Comparison of ENCODE assay signal across 9 mouse cellular contexts in the genomic region with DNA sequence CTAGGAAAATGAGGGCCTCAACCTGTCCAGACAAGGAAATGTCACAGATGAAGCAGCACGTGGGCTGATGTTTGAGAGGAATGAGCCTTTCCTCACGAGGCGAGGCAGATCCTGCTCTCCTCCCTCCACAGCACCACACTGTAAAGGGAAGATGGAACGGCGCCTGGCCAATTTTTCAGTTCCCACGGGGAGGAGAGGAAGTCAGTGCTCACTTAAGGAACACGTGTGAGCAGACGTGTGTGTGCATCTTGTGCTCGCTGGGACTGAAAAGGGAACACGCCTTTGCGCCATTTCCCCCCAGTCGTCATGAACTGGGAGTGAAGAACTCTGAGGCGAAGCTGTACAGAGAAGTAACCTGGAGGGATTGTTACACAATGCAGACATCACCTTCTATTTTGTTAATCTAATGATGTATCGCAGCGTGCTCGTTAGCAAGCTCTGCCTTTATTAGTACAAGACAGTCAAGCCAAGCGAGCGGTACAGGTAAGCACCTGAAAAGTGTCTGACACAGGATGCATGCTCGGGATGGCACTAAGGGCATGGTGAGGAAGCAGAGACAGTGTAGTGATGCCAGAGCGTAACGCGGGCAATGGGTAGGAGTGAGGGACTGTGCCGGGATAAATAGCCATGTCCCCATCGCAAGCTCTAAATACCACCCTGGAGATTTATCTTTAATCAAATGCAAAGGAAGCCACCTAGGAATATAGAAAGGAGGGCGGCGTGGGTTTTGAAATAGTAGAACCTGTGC. TPM values are rescaled to one million over a fixed set of nuclear protein-coding genes. Genes with fewer than 3 reads are reported as not detected.
DNase-seq lines count a peak whose midpoint lies in the region; ATAC-seq lines count a peak whose summit lies in the region.
"Had no signal": no experiment of that assay in that cellular context is flagged by ENCODE, and none has a peak within 500 bp of the region (broad histone marks: within the 10 kb centered on the region; RNA-seq: fewer than 3 reads in every experiment).

No protein-coding gene starts in this region.

- 84% methylated on average over 26 of the region's 26 CpGs for WGBS in forebrain, embryonic 15.5 days
- WGBS in forebrain, embryonic 10.5 days, result 92% methylated on average over 26 of the region's 26 CpGs
- WGBS in lung, embryonic 16.5 days, result 81% methylated on average over 26 of the region's 26 CpGs
- WGBS in hindbrain, embryonic 15.5 days, result 66% methylated on average over 26 of the region's 26 CpGs
- 86% methylated on average over 26 of the region's 26 CpGs for WGBS in intestine, embryonic 15.5 days

- H3K27ac ChIP-seq in forebrain, embryonic 15.5 days (replicated peaks), result 0 out of 2 replicates have a peak overlapping the region, but pooled peaks have one; percentile 13
- H3K27ac ChIP-seq in forebrain, embryonic 10.5 days, result no peak overlapping the region
- no peak overlapping the region for H3K27ac ChIP-seq in lung, embryonic 16.5 days (ENCODE audit: low read length)
- no peak overlapping the region; the same call in 1 of the 2 replicates for H3K27ac ChIP-seq in hindbrain, embryonic 15.5 days (replicated peaks)
- H3K27ac ChIP-seq in intestine, embryonic 15.5 days, result no peak overlapping the region

- H3K4me2 ChIP-seq in forebrain, embryonic 15.5 days (replicated peaks), result no peak overlapping the region
- no peak overlapping the region for H3K4me2 ChIP-seq in lung, embryonic 16.5 days (ENCODE audit: low read depth, low read length)
- H3K4me2 ChIP-seq in hindbrain, embryonic 15.5 days, result 0 out of 2 replicates have a peak overlapping the region, but pooled peaks have one; percentile 2
- H3K4me2 ChIP-seq in intestine, embryonic 15.5 days (replicated peaks), result no peak overlapping the region

- H3K4me1 ChIP-seq in forebrain, embryonic 15.5 days, result peaks cover 4% of the 10 kb centered on the region; the same call in 1 of the 2 replicates
- no peaks in the 10 kb centered on the region for H3K4me1 ChIP-seq in forebrain, embryonic 10.5 days
- no peaks in the 10 kb centered on the region for H3K4me1 ChIP-seq in lung, embryonic 16.5 days (replicated peaks; ENCODE audit: control insufficient read depth, insufficient read depth, low read length)
- H3K4me1 ChIP-seq in hindbrain, embryonic 15.5 days (replicated peaks), result peaks cover 6% of the 10 kb centered on the region
- no peaks in the 10 kb centered on the region for H3K4me1 ChIP-seq in intestine, embryonic 15.5 days (replicated peaks)

- no peak for DNase-seq in forebrain, embryonic 10.5 days (ENCODE audit: extremely low spot score, low spot score)
- no peak for DNase-seq in lung, postnatal 4 days
- peak; percentile 32 for DNase-seq in right cerebral cortex, postnatal 14 days
- no peak for DNase-seq in kidney, postnatal 14 days
- DNase-seq: kidney, adult 8-10 months had no signal

- ATAC-seq in forebrain, embryonic 15.5 days (replicated peaks), result no peak
- 0 out of 2 replicates have a peak, but pooled peaks have one; percentile 2 for ATAC-seq in lung, embryonic 16.5 days (ENCODE audit: low read depth)
- ATAC-seq in hindbrain, embryonic 15.5 days (ENCODE audit: low FRiP score, low read depth), result no peak
- no peak for ATAC-seq in intestine, embryonic 15.5 days

- no peak overlapping the region for H3K4me3 ChIP-seq in forebrain, embryonic 15.5 days
- no peak overlapping the region for H3K4me3 ChIP-seq in forebrain, embryonic 10.5 days
- no peak overlapping the region for H3K4me3 ChIP-seq in lung, embryonic 16.5 days (ENCODE audit: low read length)
- no peak overlapping the region for H3K4me3 ChIP-seq in hindbrain, embryonic 15.5 days
- H3K4me3 ChIP-seq in intestine, embryonic 15.5 days (replicated peaks), result no peak overlapping the region

- no peak overlapping the region for H3K9ac ChIP-seq in forebrain, embryonic 15.5 days (replicated peaks)
- no peak overlapping the region for H3K9ac ChIP-seq in lung, embryonic 16.5 days (ENCODE audit: low read length)
- H3K9ac ChIP-seq in hindbrain, embryonic 15.5 days, result no peak overlapping the region
- no peak overlapping the region for H3K9ac ChIP-seq in intestine, embryonic 15.5 days

- H3K9me3 ChIP-seq in forebrain, embryonic 15.5 days, result no peaks in the 10 kb centered on the region
- no peaks in the 10 kb centered on the region for H3K9me3 ChIP-seq in forebrain, embryonic 10.5 days
- H3K9me3 ChIP-seq in lung, embryonic 16.5 days (ENCODE audit: control insufficient read depth, low read length), result no peaks in the 10 kb centered on the region
- H3K9me3 ChIP-seq in hindbrain, embryonic 15.5 days, result no peaks in the 10 kb centered on the region
- H3K9me3 ChIP-seq in intestine, embryonic 15.5 days, result no peaks in the 10 kb centered on the region

- H3K36me3 ChIP-seq in forebrain, embryonic 15.5 days, result no peaks in the 10 kb centered on the region
- H3K36me3 ChIP-seq in forebrain, embryonic 10.5 days (replicated peaks), result no peaks in the 10 kb centered on the region
- no peaks in the 10 kb centered on the region for H3K36me3 ChIP-seq in lung, embryonic 16.5 days (ENCODE audit: control insufficient read depth, insufficient read depth, low read length)
- no peaks in the 10 kb centered on the region for H3K36me3 ChIP-seq in hindbrain, embryonic 15.5 days
- no peaks in the 10 kb centered on the region for H3K36me3 ChIP-seq in intestine, embryonic 15.5 days

- H3K27me3 ChIP-seq in forebrain, embryonic 15.5 days, result no peaks in the 10 kb centered on the region
- no peaks in the 10 kb centered on the region for H3K27me3 ChIP-seq in forebrain, embryonic 10.5 days (ENCODE audit: poor library complexity, severe bottlenecking)
- no peaks in the 10 kb centered on the region for H3K27me3 ChIP-seq in lung, embryonic 16.5 days (ENCODE audit: control insufficient read depth, insufficient read depth, low read depth, low read length)
- no peaks in the 10 kb centered on the region for H3K27me3 ChIP-seq in hindbrain, embryonic 15.5 days
- no peaks in the 10 kb centered on the region for H3K27me3 ChIP-seq in intestine, embryonic 15.5 days (replicated peaks)

RNA-seq across cellular contexts. Expression of gene Mkln1, which starts 41.9 kb away (rescaled TPM):
- polyA plus RNA-seq in forebrain, embryonic 15.5 days (2015; fragmentation: Nextera tagmentation; extraction: Ambion mirVana), result 152 and 153 TPM in 2 replicates
- 207 TPM in 2 replicates for polyA plus RNA-seq in forebrain, embryonic 10.5 days (2016; fragmentation: Nextera tagmentation; extraction: Ambion mirVana)
- 217 and 220 TPM in 2 replicates for polyA plus RNA-seq in lung, embryonic 16.5 days (2015; fragmentation: Nextera tagmentation; extraction: Ambion mirVana)
- 120 and 129 TPM in 2 replicates for polyA plus RNA-seq in hindbrain, embryonic 15.5 days (2015; fragmentation: Nextera tagmentation; extraction: Ambion mirVana)
- polyA plus RNA-seq in intestine, embryonic 15.5 days (2015; fragmentation: Nextera tagmentation; extraction: Ambion mirVana), result 157 and 178 TPM in 2 replicates
